Comparison of ENCODE assay signal across 8 mouse cellular contexts in the genomic region with DNA sequence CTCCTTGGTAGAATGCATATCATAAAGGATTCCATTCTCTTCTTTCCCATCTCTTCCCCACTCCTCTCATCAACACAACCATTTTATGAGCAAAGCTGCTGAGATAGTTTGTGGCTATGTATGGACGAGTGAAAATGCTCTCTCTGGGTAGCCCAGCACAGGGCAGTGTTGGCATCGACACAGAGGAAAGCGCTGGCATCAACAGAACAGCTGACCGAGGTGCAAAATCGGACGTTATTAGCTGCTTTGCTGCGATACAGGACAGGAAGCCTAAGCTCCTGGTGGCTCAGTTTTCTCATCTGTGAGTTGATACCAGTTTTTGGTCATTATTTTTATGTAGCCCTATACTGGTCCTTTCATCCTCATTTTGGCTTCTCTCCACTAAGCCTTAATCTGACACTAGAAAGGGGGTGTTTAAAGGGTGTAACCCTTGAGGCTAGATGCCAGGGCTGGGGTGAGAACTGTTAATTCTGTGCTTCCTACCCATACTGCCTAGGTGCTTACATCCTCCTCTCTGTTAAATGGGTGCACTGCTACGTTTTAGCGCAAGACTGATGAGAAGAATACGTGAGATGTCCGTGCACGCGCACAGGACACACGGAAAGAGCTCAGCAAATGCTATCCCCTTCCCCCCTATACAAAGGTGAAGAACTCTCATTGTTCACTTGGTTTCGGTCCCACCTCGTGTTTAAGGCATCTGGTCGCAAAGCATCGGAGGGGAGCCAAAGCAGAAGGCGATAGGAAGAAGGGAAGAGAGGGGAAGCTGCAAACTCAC. TPM values are rescaled to one million over a fixed set of nuclear protein-coding genes. Genes with fewer than 3 reads are reported as not detected.
DNase-seq lines count a peak whose midpoint lies in the region; ATAC-seq and TF ChIP-seq lines count a peak whose summit lies in the region.

No protein-coding gene starts in this region.

- TF ChIP-seq POLR2A in spleen, adult 2 months (IDR thresholded peaks at IDR 0.05; ENCODE audit: low read depth, low read length), result no peak

- H3K4me2 ChIP-seq in hindbrain, embryonic 16.5 days (ENCODE audit: low read length), result peak overlapping the region; percentile 63
- peak overlapping the region; percentile 58 for H3K4me2 ChIP-seq in midbrain, embryonic 13.5 days (replicated peaks)

- peak; percentile 44 for ATAC-seq in frontal cortex, adult (ENCODE audit: low TSS enrichment)
- ATAC-seq in hindbrain, embryonic 16.5 days, result peak; percentile 74
- peak; percentile 78 for ATAC-seq in midbrain, embryonic 13.5 days

- H3K36me3 ChIP-seq in spleen, adult 2 months (ENCODE audit: control insufficient read depth, insufficient read depth, low read length), result no peaks in the 10 kb centered on the region
- H3K36me3 ChIP-seq in hindbrain, embryonic 16.5 days (ENCODE audit: control insufficient read depth, insufficient read depth, low read length), result no peaks in the 10 kb centered on the region
- no peaks in the 10 kb centered on the region for H3K36me3 ChIP-seq in midbrain, embryonic 13.5 days

- H3K9ac ChIP-seq in hindbrain, embryonic 16.5 days (ENCODE audit: low read depth, low read length), result peak overlapping the region; percentile 71
- H3K9ac ChIP-seq in midbrain, embryonic 13.5 days (replicated peaks), result peak overlapping the region; percentile 65

- peak overlapping the region; percentile 98 for H3K27ac ChIP-seq in spleen, adult 2 months (ENCODE audit: insufficient read depth, low read length)
- H3K27ac ChIP-seq in hindbrain, embryonic 16.5 days (ENCODE audit: low read depth, low read length), result peak overlapping the region; percentile 85
- peak overlapping the region; percentile 89 for H3K27ac ChIP-seq in midbrain, embryonic 13.5 days

- DNase-seq in frontal cortex, postnatal 10 days (ENCODE audit: low spot score in 2 of 2), result no peak
- no peak for DNase-seq in spleen, adult 2 months (ENCODE audit: low read depth in 1 of 2, low spot score in 2 of 2)
- no peak for DNase-seq in spleen, adult 12 weeks (ENCODE audit: low spot score)
- no peak for DNase-seq in urinary bladder, postnatal 36 days (ENCODE audit: low spot score in 2 of 2)
- DNase-seq in kidney, postnatal 4 days, result no peak

- WGBS in spleen, adult 2 months, result 21% methylated on average over 19 of the region's 19 CpGs
- 26% methylated on average over 19 of the region's 19 CpGs for WGBS in hindbrain, embryonic 16.5 days
- 32% methylated on average over 19 of the region's 19 CpGs for WGBS in midbrain, embryonic 13.5 days

- peak overlapping the region; percentile 95 for H3K4me3 ChIP-seq in spleen, adult 2 months (ENCODE audit: extremely low read depth, insufficient read depth, insufficient read length)
- peak overlapping the region; percentile 53 for H3K4me3 ChIP-seq in hindbrain, embryonic 16.5 days (ENCODE audit: low read length)
- peak overlapping the region; percentile 50 for H3K4me3 ChIP-seq in midbrain, embryonic 13.5 days (replicated peaks)

- H3K4me1 ChIP-seq in spleen, adult 2 months (ENCODE audit: control insufficient read depth, insufficient read depth, insufficient read length), result peaks cover 3% of the 10 kb centered on the region; the same call in 1 of the 2 replicates
- H3K4me1 ChIP-seq in hindbrain, embryonic 16.5 days (ENCODE audit: control insufficient read depth, insufficient read depth, low read depth, low read length), result peaks cover 10% of the 10 kb centered on the region
- H3K4me1 ChIP-seq in midbrain, embryonic 13.5 days (replicated peaks), result peaks cover 20% of the 10 kb centered on the region

- no peaks in the 10 kb centered on the region; the same call in 1 of the 2 replicates for H3K9me3 ChIP-seq in hindbrain, embryonic 16.5 days (ENCODE audit: control insufficient read depth, low read length)
- H3K9me3 ChIP-seq in midbrain, embryonic 13.5 days, result no peaks in the 10 kb centered on the region

- TF ChIP-seq CTCF in spleen, adult 2 months (IDR thresholded peaks at IDR 0.05; ENCODE audit: extremely low read depth, insufficient read depth, insufficient read length, insufficient replicate concordance), result no peak

- no peaks in the 10 kb centered on the region for H3K27me3 ChIP-seq in spleen, adult 2 months (ENCODE audit: control insufficient read depth, insufficient read depth, low read length)
- H3K27me3 ChIP-seq in hindbrain, embryonic 16.5 days (replicated peaks; ENCODE audit: control insufficient read depth, insufficient read depth, low read length), result no peaks in the 10 kb centered on the region
- H3K27me3 ChIP-seq in midbrain, embryonic 13.5 days, result no peaks in the 10 kb centered on the region; the same call in 1 of the 2 replicates

RNA-seq across cellular contexts. Expression of a gene that starts 0.6 kb away (rescaled TPM):
- polyA plus RNA-seq in spleen, adult 2 months (2012; rRNA removed), result 3.0 and 3.5 TPM in 2 replicates
- polyA plus RNA-seq in hindbrain, embryonic 16.5 days (2015; fragmentation: Nextera tagmentation; extraction: Ambion mirVana), result 480 and 547 TPM in 2 replicates
- polyA plus RNA-seq in midbrain, embryonic 13.5 days (2015; fragmentation: Nextera tagmentation; extraction: Ambion mirVana), result 234 and 245 TPM in 2 replicates

RNA-seq across cellular contexts. Expression of a gene that starts 15.7 kb away (rescaled TPM):
- 0.34 and 0.41 TPM in 2 replicates for polyA plus RNA-seq in spleen, adult 2 months (2012; rRNA removed)
- polyA plus RNA-seq in hindbrain, embryonic 16.5 days (2015; fragmentation: Nextera tagmentation; extraction: Ambion mirVana), result 29.2 and 29.5 TPM in 2 replicates
- 32.7 and 36.1 TPM in 2 replicates for polyA plus RNA-seq in midbrain, embryonic 13.5 days (2015; fragmentation: Nextera tagmentation; extraction: Ambion mirVana)

RNA-seq across cellular contexts. Expression of a gene that starts 15.7 kb away (rescaled TPM):
- 0.47 and 0.58 TPM in 2 replicates for polyA plus RNA-seq in spleen, adult 2 months (2012; rRNA removed)
- polyA plus RNA-seq in hindbrain, embryonic 16.5 days (2015; fragmentation: Nextera tagmentation; extraction: Ambion mirVana), result 7.4 and 7.7 TPM in 2 replicates
- 6.8 and 11.3 TPM in 2 replicates for polyA plus RNA-seq in midbrain, embryonic 13.5 days (2015; fragmentation: Nextera tagmentation; extraction: Ambion mirVana)

RNA-seq across cellular contexts. Expression of a gene that starts 17.1 kb away (rescaled TPM):
- not detected in 2 replicates for polyA plus RNA-seq in spleen, adult 2 months (2012; rRNA removed)
- polyA plus RNA-seq in hindbrain, embryonic 16.5 days (2015; fragmentation: Nextera tagmentation; extraction: Ambion mirVana), result 67.2 and 73.8 TPM in 2 replicates
- 84.4 and 99.7 TPM in 2 replicates for polyA plus RNA-seq in midbrain, embryonic 13.5 days (2015; fragmentation: Nextera tagmentation; extraction: Ambion mirVana)

RNA-seq across cellular contexts. Expression of a gene that starts 45.7 kb away (rescaled TPM):
- 29.4 and 29.7 TPM in 2 replicates for polyA plus RNA-seq in spleen, adult 2 months (2012; rRNA removed)
- polyA plus RNA-seq in hindbrain, embryonic 16.5 days (2015; fragmentation: Nextera tagmentation; extraction: Ambion mirVana), result 13.2 and 14.7 TPM in 2 replicates
- polyA plus RNA-seq in midbrain, embryonic 13.5 days (2015; fragmentation: Nextera tagmentation; extraction: Ambion mirVana), result 14.7 and 16.9 TPM in 2 replicates

Comparison
In these comparisons a context has a peak if more than half of its experiments do, and no peak if none do; other contexts are left out.
1. RNA of a gene that starts 0.6 kb away (polyA plus RNA-seq): 480 to 547 TPM in hindbrain, embryonic 16.5 days and 234 to 245 TPM in midbrain, embryonic 13.5 days; 3.0 to 3.5 TPM in spleen, adult 2 months; every median in the first group is over 10 times any median in the second.
2. RNA of a gene that starts 15.7 kb away (polyA plus RNA-seq): 32.7 to 36.1 TPM in midbrain, embryonic 13.5 days and 29.2 to 29.5 TPM in hindbrain, embryonic 16.5 days; 0.34 to 0.41 TPM in spleen, adult 2 months; every median in the first group is over 10 times any median in the second.
3. Peak in every context shown above with its lines, with median percentiles within 50 percentile points of each other: ATAC-seq, H3K27ac ChIP-seq and H3K4me3 ChIP-seq.